Mouse (Mus musculus) heart, adult 11 months (tissue): Measurements from ENCODE around the gene Mbtd1.
A peak's percentile ranks its signal among the peaks of the same experiment; 100 is the strongest.

ENCODE experiments used
- DNase-seq: peaks from one replicate; pipeline ENCODE4 v3.0.0; 2022

The Mbtd1 gene

DNA sequence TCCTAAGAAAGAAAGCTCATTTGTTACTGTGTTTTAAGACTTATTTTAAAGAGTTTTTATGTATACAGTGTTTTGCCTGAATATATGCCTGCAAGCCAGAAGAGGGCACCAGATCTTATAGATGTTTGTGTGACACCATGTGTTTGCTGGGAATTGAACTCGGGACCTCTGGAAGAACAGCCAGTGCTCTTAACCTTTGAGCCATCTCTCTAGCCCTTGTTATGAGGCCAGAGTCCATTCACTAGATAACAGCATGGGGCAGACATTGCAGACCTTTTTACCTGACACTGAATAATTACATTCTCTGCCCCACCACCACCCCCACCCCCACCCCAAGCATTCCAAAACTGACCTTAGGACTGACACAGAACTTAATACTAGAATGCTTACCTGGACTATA is 64.4 kb downstream of the Mbtd1 start:
- peak; percentile 40 for DNase-seq

DNA sequence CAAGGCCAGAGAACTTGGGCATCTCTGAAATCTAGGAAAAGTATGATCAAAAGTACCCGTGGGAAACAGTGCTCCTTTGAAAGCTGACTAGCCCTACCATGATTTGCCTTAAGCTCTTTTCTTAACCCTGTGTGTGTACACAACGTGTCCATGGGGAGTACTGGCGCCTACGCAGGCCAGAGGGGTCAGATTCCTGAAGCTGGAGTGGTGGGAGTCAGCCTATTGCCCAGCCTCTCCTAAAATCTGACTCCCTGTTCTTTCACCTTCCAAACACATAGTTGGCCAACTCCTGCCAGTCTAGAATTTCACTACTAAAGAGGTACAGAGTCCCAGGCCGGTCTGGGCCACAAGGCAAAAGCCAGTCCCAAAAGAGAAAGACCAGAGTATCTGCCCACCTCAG is 66.7 kb downstream of the Mbtd1 start:
- DNase-seq, result peak; percentile 90

DNA sequence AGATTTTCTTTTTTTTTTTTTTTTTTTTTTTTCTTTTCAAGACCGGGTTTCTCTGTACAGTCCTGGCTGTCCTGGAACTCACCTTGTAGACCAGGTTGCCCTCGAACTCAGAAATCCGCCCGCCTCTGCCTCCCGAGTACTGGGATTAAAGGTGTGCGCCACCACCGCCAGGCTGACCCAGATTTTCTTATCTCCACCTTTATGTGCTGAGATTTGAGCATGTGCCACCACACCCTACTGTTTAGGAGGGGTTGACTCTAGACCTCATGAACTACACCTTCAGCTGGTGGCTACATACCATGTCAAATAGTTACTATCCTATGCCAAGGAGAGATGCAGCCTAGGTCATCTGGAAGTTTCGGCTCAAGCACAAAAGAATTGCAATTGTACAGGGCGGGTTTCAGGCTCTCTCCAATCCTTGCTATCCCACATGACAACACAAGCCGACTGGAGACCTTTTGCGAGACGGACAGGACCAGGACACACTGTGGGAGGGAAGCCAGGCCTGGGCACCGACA is 69.1 kb downstream of the Mbtd1 start:
- DNase-seq, result no peak

DNA sequence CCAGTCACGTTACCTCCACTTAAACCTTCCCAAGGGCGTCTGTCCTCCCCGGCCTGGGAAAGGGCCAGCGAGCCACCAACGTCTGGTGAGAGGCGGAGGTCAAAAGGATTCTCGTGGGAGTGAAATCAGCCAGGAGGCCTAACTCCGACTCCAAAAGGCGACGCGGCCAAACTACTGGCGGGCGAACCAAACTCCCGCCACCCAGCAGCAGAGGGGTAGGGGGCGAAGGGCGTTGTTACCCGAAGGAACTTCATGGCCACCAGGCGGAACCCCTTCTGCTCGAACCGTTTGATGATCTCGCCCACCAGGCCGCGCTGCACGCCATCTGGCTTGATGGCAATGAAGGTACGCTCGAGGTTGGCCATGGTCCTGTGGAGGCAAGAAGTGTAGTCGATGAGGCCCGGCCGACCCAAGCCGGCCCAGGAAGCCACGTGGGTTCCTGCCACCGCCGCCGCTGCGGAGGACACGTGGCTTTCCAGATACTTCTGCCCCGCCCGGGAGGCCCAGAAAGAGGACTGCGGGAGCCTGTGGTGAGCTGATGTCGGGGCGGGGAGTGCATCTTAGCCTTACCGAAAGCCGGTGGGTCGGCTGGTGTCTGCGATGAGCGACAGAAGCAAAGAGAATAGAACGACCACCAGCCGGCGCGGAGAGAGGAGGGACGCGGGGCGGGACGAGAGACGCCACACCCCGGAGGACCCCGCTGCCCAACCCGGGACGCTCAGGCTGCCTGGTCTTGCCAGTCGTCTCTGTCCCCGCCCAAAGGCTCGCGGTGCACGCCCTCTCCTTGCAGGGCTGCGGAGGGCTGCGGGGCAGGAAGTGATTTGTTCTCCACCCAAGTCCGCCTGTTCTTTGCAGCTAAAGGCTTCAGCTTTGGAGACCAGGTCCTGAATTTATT is 69.9 kb downstream of the Mbtd1 start:
- peak; percentile 100 for DNase-seq

DNA sequence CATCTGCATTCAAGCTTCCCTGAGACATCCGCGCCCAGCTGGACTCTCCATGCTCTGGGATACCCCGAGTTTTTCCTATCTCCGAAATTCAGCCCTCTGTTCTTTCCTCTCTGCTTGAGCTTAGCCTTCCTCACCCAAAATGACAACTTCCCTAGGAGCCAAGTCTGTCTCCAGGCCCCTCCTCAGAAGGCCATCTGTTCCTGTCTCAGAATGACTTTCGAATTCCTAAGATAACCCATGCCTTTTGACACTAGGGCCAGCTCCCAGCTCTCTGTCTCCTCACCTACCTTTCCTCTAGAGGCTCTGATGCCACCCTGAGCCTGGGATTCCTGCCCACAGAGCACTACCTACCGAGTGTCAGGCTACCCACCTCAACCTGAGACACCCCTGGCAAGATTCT is 70.5 kb downstream of the Mbtd1 start, which contains the start of gene Nme2:
Gene Nme2 (minus strand): TSS at position 101 of the 400 bp plus-strand sequence.
- DNase-seq, result no peak

DNA sequence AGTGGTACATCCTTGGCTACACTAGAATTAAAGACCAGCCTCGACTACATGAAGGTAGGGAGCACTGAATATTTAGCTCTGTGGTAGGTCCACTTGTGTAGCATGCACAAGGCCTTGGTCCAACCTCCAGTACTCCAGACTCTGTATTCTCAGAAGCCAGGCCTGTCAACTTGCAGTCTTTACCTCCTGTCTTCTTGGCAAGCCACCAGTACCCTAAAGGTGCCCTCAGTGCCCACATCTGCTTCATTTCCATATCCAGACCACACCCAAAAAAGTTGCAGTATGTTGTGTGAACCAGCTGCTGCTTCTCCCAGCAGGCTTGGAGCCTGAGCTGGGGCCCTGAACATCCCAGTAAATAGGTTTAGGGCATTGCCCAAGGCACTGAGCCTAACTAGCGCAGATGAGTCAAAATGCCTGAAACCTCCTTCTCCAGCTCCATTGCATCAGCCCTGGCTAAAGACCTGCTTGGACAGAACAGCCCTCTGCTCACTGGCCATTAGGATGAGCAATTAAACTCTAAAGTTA is 71.4 kb downstream of the Mbtd1 start:
- DNase-seq, result peak; percentile 87

DNA sequence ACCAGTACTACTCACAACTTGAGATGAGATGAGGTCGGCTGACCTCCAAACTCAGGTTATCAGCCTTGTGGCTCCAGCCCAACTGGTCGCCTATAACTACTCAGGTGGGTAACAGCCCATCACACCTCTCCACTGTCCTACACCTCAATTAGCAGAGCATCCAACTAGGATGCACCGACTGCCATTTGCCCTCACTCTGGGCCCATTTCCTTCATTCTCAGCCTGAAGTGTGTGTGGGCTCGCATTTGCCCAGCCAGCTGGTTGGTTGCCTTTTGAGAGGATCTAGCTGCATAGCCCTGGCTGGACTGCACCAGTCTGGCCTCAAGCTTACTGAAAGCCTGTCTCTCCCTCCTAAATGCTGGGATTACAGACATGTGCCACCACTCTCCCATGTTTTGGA is 72.1 kb downstream of the Mbtd1 start:
- peak; percentile 85 for DNase-seq

DNA sequence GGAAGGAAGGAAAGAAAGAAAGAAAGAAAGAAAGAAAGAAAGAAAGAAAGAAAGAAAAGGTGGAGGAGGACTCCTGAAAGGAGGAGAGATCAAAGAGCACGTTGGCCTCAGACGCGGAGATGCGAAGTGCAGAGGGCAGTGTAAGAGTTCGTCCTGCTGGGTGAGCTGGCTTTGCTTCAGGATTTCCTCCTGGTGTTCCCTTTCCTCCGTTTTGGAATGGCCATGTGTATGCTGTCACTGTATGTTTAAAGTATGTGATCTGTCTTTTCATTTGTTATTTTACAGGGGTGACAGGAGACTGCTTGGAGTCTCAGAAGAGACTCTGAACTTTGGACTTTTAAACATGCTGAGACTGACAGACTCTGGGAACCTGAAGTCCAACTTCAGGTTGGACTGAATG is 75.8 kb downstream of the Mbtd1 start:
- DNase-seq, result peak; percentile 28

DNA sequence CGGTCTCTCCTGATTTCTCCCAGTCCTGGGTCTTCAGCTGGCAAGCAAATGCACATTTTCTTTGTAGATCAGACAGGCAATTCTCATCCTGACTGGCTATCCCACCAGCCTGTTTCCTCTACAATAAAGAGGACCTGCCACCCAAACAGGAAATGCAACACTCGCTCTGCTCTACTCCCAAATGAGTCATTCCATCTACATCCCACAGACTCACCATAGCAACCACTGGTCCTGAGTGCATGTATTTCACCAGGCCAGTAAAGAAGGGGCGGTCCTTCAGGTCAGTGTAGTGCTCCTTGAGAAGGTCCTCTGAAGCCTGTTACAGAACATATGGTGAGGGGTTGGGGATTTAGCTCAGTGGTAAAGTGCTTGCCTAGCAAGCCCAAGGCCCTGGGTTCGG is 77.4 kb downstream of the Mbtd1 start:
- DNase-seq, result peak; percentile 92

DNA sequence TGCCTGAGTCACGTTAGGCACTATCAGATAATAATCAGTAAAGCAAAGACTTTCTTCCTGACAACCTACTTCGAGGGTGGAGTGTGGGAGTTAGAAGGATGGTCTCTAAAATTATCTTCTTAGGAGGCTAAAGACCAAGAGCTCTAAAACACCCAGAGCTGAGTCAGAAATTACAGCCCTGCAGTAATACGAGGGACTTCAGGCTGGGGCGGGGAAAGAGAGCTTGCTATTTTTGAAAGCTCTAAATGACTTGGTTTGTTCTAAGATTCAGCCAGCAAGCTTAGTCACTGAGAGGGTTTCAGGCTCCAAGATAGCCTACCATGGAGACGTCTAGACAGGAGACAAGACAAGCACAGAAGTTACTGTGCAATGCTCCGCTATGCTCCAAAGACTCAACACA is 79.7 kb downstream of the Mbtd1 start:
- no peak for DNase-seq

DNA sequence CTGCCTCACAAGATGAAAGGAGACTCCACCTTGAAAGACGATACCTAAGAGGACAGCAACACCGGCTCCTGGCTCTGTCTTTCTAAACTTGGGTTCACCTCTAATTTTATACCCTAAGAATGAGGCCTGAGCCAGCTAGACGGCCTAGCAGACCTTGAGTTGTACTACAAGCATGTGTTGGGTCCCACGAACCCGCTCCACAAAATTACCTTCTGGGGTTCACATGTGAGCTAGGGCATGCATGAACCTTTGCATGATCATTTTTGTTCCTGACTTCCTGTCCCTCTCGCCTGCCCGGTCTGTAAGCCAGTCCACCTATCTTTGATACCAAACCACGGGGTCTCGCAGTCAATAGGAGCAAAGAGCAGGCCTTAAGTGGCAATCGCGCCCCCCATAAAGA is 81.7 kb downstream of the Mbtd1 start:
- DNase-seq, result no peak

DNA sequence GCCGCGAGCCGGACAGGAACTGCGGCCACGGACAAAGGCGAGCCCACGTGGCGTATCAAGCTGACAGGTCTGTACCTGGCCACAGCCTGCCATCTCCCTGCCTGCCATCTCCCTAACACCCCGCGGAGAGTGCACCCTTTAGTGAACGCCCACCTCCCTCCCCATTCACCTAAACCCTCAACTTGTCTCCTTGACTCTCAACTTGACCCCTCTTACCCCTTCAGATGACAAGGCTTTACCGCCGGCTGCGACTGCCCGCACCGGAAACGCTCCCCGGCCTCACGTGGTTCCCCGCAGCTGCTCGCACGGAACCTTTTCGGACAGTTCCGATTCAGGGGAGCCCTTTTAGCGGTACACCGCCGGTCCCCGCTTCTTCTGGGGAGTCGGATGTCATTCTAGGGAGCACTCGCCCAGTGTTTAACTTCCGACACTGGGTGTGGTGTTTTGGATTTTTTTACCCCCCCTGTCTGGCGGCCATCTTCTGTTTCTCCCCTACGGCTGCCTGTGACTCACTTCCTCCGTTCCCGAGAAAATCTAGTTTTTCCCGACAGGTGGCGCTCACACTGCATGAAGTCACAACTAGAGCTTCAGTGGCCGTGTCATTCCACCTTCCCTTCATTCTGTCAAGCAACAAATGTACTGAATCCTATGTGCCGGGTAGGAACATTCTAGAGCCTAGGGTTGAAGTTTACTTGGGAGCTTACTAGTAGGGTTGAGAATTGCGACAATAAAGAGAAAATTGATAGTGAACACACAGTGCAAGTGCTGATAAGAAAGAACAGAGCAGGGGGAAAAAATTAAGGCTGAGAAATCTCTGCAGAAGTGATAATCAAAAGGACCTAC is 82.6 kb downstream of the Mbtd1 start, which contains the start of the genes Gm20390 and Nme1:
Gene Gm20390 (minus strand): TSS at position 289 of the 843 bp plus-strand sequence.
Gene Nme1 (minus strand): TSS at position 517 of the 843 bp plus-strand sequence.
- DNase-seq, result peak; percentile 100

DNA sequence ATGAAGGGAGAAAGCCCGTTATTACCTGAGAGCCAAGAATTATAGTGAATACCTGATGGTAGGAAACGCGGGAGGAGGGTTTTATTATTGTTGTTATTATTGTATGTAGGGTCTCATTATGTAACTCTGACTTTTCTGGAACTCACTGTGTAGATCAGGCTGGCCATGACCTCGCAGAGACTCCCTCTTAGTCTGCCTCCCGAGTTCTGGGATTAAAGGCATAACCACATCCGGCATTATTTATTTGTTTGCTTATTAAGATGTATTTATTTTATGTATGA is 83.1 kb downstream of the Mbtd1 start:
- no peak for DNase-seq

DNA sequence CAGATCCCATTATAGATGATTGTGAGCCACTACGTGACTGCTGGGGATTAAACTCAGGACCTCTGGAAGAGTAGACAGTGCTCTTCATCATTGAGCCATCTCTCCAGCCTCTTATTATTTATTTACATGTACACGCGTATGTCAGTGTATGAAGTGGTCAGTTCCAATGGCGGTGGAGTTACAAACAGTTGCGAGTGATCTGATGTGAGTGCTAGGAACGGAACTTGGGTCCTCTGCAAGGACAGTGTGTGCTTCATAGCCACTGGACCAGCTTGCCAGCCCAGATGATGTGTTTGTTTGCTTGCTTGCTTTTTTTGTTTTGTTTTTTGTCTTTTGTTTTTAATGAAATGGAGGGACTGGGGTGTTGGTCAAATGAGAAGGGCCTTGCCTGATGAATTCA is 83.5 kb downstream of the Mbtd1 start:
- peak; percentile 91 for DNase-seq

DNA sequence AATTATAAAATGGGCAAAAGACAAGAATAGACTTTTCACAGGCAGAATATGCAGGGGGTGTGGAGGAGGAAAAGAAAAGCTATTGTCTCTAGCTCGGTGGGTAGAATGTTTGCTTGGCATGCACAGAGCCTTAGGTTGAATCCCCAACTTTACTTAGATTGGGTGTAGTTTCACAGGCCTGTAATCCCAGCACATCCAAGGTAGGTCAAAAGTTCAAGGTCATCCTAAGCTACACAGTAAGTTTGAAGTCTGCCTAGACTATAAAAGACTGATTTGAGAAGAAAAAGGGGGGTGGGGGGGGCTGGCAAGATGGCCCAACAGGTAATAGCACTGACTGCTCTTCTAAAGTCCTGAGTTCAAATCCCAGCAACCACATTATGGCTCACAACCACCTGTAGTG is 84.1 kb downstream of the Mbtd1 start:
- no peak for DNase-seq

DNA sequence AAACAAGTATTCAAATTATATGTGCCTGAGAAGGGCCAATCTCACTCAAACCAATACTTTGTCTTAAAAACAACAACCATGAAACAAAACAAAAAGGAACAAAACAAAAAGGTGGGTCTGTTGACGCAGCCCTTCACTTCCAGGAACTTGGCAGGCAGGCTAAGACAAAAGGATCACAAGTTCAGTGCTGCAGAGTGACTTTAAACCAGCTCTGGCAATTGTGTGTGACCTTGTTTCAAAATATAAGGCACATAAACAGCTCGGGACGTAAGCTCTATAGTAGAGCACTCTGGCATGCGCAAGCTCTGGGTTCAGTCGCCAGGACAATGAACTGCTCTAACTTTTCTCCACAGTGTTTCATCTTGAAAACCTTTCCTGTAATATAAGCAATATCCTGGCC is 87.3 kb downstream of the Mbtd1 start:
- no peak for DNase-seq

DNA sequence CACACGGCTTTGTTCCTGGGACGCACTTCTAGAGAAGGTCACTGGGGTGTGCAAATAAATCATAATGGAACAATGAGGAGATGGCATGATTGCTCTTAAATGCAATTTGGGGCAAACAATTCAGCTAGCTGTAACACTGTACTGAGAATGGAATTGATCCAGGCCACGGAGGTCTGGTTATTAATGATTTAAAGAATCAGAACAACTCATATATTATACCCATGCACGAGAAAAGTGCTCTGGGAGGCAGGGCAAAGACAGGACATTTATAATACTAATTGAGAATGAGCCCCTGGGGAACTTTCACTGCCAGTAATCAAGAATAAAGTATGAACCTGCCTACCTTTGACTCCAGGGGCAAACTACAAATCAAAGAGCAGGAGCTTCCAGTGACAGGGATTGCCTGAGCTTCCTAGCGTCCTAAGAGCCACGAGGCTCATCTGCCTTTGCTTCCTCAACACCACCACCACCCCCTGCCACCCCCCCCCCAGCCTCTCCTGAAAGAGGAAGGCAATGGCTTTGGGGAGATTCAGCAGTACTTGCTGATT is 93.9 kb downstream of the Mbtd1 start:
- no peak for DNase-seq

DNA sequence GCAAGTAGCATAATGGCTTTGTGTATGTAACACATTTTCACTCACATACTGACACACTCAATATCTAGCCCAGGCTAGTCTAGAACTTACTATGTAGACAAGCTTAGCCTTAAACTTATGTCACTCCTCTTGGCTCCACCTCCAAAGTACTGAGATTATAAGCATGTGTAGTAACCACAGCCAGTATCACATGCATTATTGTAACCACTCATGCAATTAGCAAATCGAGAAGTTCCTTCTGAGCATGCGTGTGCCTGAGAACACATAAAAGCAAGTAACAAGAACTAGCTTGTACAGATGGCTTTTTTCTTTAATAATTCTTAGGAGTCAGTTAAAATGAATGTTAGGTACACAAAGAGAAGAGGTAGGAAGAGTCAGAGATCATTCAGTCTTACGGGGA is 99.0 kb downstream of the Mbtd1 start:
- no peak for DNase-seq

DNA sequence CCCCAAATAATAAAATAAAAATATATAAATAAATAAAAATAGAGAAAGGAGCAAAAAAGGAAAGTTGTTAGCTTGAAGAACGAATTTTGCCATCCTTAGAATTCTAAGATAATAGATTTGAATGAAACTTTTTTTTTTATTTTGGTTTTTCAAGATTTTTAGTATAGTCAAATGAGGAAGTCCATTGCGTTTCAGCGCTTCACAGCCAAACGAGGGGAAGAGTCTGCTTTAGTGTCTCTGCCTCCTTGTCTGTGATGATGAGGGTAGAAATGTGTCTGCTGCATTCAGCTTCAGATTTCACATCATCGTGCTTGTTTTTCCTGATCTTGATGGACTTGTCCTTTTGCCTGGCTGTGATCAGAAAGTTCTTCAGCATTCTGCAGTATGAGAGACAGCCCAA is 99.6 kb downstream of the Mbtd1 start:
- DNase-seq, result peak; percentile 22

DNA sequence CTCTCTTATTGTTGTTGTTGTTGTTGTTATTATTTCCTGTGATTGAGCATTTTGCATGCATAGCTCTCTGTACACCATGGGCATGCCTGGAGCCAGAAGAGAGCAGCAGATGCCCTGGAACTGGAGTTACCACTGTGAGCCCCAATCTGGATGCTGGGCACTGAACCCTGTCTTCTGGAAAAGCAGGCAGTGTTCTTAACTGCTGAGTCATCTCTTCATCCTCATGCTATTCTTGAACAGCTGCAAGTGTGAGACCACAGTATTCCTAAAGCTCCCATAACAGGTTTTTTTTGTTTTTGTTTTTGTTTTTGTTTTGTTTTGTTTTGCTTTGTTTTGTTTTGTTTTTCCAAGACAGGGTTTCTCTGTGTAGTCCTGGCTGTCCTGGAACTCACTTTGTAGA is 100.6 kb downstream of the Mbtd1 start:
- peak; percentile 66 for DNase-seq

DNA sequence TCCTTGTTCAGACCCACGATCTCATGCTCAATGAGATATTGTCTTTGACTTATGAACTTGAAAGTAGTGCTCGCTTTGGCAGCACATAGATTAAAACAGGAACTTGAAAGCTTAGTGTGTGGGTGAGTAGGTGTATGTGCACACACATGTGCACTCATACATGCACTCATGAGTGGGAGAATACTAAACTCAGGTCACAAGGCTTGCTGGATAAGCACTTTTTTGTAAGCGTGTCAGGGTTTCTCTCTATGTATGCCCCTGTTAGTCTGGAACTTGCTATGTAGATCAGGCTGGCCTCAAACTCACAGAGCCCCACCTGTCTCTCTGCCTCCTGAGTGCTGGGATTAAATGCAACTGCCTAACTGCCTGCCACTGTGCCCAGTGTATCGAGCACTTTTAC is 101.4 kb downstream of the Mbtd1 start:
- DNase-seq, result peak; percentile 87

DNA sequence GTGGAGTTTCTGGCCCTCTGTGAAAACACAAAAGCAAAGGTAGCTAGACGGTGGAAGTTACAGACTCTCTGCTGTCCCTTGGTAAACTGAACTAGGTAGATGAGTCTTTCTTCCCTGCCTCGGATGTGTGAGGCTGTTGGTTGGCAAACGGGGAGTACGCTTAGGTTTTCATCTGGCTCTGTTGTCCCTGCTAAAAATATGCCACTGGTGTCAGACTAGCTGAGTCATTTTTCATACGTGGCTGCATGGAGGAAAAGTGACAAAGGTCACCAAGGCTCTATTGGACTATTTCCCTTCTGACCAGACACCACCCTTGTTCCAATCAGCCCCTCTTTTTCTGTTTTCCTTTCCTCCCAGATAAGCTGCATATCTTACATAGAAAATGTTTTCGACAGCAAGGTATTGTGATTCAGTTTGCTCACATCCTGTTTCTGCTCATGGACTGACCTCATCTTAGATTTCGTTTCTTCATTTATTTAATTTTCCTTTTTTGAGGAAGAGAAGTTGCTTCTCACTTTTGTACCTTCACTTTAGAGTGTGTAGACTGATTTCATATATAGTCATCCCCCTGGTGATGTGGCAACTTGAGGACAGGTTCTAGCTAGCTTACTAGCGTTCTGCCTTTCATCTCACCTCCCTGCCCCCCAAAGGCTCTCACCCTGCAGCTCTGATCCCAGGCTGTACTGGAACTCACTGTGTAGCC is 102.1 kb downstream of the Mbtd1 start:
- peak; percentile 97 for DNase-seq
